12 mouse cellular contexts compared by ENCODE assay signal in genomic region chr11:34098422-34098821, GRCm38 (mm10). TPM values are rescaled to one million over a fixed set of nuclear protein-coding genes. Genes with fewer than 3 reads are reported as not detected.
A peak's percentile ranks its signal among the peaks of the same experiment; 100 is the strongest.
DNase-seq lines count a peak whose midpoint lies in the region; ATAC-seq and TF ChIP-seq lines count a peak whose summit lies in the region.
"Had no signal": no experiment of that assay in that cellular context is flagged by ENCODE, and none has a peak within 500 bp of the region (broad histone marks: within the 10 kb centered on the region; RNA-seq: fewer than 3 reads in every experiment).

TSS of gene 4930469K13Rik (minus strand) at chr11:34098554.

- H3K4me1 ChIP-seq in forebrain, postnatal 0 days (ENCODE audit: insufficient read depth), result no peaks in the 10 kb centered on the region
- H3K4me1 ChIP-seq: heart, embryonic 15.5 days had no signal

- no peak within 1 kb of the TSS for H3K27ac ChIP-seq in forebrain, postnatal 0 days (ENCODE audit: low read depth, low read length)
- H3K27ac ChIP-seq: heart, embryonic 15.5 days; liver, embryonic 14.5 days had no signal

- WGBS in forebrain, postnatal 0 days, result 87% methylated on average over 10 of the region's 10 CpGs

- no peaks in the 10 kb centered on the region for H3K9me3 ChIP-seq in forebrain, postnatal 0 days (ENCODE audit: low read length)
- H3K9me3 ChIP-seq: heart, embryonic 15.5 days had no signal

- peaks cover 8% of the 10 kb centered on the region for H3K27me3 ChIP-seq in forebrain, postnatal 0 days (ENCODE audit: insufficient read depth, low read length)
- H3K27me3 ChIP-seq: heart, embryonic 15.5 days had no signal

- no peak for TF ChIP-seq CTCF in forebrain, postnatal 0 days (IDR thresholded peaks at IDR 0.05; ENCODE audit: low read depth)

- DNase-seq in frontal cortex, postnatal 14 days (ENCODE audit: low spot score in 2 of 2), result no peak
- peak; percentile 30 to 36 for DNase-seq in right cerebral cortex, postnatal 10 days (ENCODE audit: low spot score in 2 of 2)
- no peak for DNase-seq in right cerebral cortex, adult 2 months (ENCODE audit: low spot score in 2 of 2)
- DNase-seq in forebrain, postnatal 0 days, result peak; percentile 27
- peak; percentile 39 for DNase-seq in thymus, postnatal 14 days
- DNase-seq in urinary bladder, postnatal 10 days (ENCODE audit: low spot score), result no peak
- no peak for DNase-seq in urinary bladder, postnatal 25 days (ENCODE audit: low spot score)
- DNase-seq: kidney, postnatal 36 days had no signal

- no peak within 1 kb of the TSS for H3K4me2 ChIP-seq in forebrain, postnatal 0 days (ENCODE audit: low read depth)
- H3K4me2 ChIP-seq: heart, embryonic 15.5 days had no signal

- H3K36me3 ChIP-seq in forebrain, postnatal 0 days (ENCODE audit: insufficient read depth), result no peaks in the 10 kb centered on the region
- H3K36me3 ChIP-seq: heart, embryonic 15.5 days had no signal

- 0 out of 2 replicates have a peak, but pooled peaks have one; percentile 38 for ATAC-seq in frontal cortex, adult (ENCODE audit: low TSS enrichment)
- no peak for ATAC-seq in forebrain, postnatal 0 days

- H3K9ac ChIP-seq in forebrain, postnatal 0 days, result no peak within 1 kb of the TSS
- H3K9ac ChIP-seq: heart, embryonic 15.5 days; liver, embryonic 14.5 days had no signal

- no peak within 1 kb of the TSS for H3K4me3 ChIP-seq in forebrain, postnatal 0 days (ENCODE audit: low read depth, low read length)
- H3K4me3 ChIP-seq: heart, embryonic 15.5 days had no signal

RNA-seq across cellular contexts. Expression of gene 4930469K13Rik, which starts in this region (rescaled TPM):
- total RNA-seq in forebrain, postnatal 0 days (2014; rRNA removed), result not detected in 2 replicates
- polyA plus RNA-seq in forebrain, postnatal 0 days (2015; fragmentation: Nextera tagmentation; extraction: Ambion mirVana), result not detected in 2 replicates
- total RNA-seq: G1E had no signal
- polyA plus RNA-seq: G1E; heart, embryonic 15.5 days; liver, embryonic 14.5 days had no signal

Comparison
In these comparisons a context has a peak if more than half of its experiments do, and no peak if none do; other contexts are left out.
1. DNase-seq: peak in right cerebral cortex, postnatal 10 days (2 of 2) and thymus, postnatal 14 days (single experiment); none in frontal cortex, postnatal 14 days (0 of 2), right cerebral cortex, adult 2 months (0 of 2), urinary bladder, postnatal 10 days (single experiment) and urinary bladder, postnatal 25 days (single experiment).
2. Peak in DNase-seq in forebrain, postnatal 0 days; RNA of the gene not detected or under 1 TPM.